In the genomic region with DNA sequence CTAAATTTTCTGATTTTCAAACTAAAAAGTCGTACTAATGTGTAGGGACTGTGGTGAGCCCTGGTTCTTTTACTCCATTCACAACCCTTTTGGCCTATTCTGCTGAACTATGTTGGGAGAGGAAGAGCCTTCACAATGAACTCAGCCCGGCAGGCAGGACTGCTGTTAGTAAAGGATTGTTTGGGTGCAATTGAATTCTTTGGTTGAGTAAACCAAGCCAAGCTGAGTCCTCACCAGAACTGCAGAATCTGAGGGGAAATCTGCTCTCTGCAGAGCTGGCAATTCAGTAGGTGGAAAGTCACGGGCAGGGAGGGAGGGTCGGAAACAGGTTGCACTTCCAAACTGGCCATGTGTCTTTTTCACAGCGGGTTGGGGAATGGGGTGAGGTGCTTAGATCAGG, we compare ENCODE assay signal across 26 mouse cellular contexts. TPM values are rescaled to one million over a fixed set of nuclear protein-coding genes. Genes with fewer than 3 reads are reported as not detected.
DNase-seq lines count a peak whose midpoint lies in the region; ATAC-seq and TF ChIP-seq lines count a peak whose summit lies in the region.
"Had no signal": no experiment of that assay in that cellular context is flagged by ENCODE, and none has a peak within 500 bp of the region (broad histone marks: within the 10 kb centered on the region; RNA-seq: fewer than 3 reads in every experiment).

No protein-coding gene starts in this region.

- 0 out of 2 replicates have a peak overlapping the region, but pooled peaks have one; percentile 20 for H3K27ac ChIP-seq in forebrain, embryonic 10.5 days
- no peak overlapping the region for H3K27ac ChIP-seq in forebrain, embryonic 11.5 days (ENCODE audit: low read depth, low read length)
- no peak overlapping the region for H3K27ac ChIP-seq in midbrain, postnatal 0 days (ENCODE audit: low read depth, low read length)
- H3K27ac ChIP-seq in midbrain, embryonic 11.5 days (ENCODE audit: low read depth, low read length), result no peak overlapping the region
- H3K27ac ChIP-seq in forebrain, embryonic 15.5 days (replicated peaks), result peak overlapping the region; percentile 68
- H3K27ac ChIP-seq: embryonic facial prominence, embryonic 15.5 days; limb, embryonic 15.5 days; liver, embryonic 15.5 days; lung, embryonic 15.5 days; neural tube, embryonic 12.5 days; stomach, embryonic 15.5 days had no signal

- no peak for ATAC-seq in forebrain, embryonic 11.5 days (replicated peaks; ENCODE audit: low FRiP score)
- no peak for ATAC-seq in midbrain, postnatal 0 days (ENCODE audit: low FRiP score)
- no peak for ATAC-seq in midbrain, embryonic 11.5 days (ENCODE audit: low FRiP score)
- no peak; the same call in 1 of the 2 replicates for ATAC-seq in forebrain, embryonic 15.5 days (replicated peaks)

- no peak for DNase-seq in forebrain, embryonic 10.5 days (ENCODE audit: extremely low spot score, low spot score)
- DNase-seq in forebrain, embryonic 11.5 days (ENCODE audit: low spot score), result no peak
- DNase-seq in midbrain, postnatal 0 days (ENCODE audit: low spot score), result peak; percentile 49
- no peak for DNase-seq in midbrain, embryonic 11.5 days (ENCODE audit: low spot score, missing footprints)
- DNase-seq in liver, result no peak
- no peak for DNase-seq in adrenal gland, postnatal 25 days
- DNase-seq: adrenal gland, postnatal 36 days; cerebellum, adult 11 months; cerebellum, adult 9-11 months; gastrocnemius, postnatal 14 days; heart, adult 18-20 months; heart, postnatal 10 days; kidney, adult 18-20 months; left cerebral cortex, postnatal 4 days; lung, postnatal 36 days; midbrain, embryonic 14.5 days; thymus, postnatal 36 days had no signal

- H3K4me2 ChIP-seq in forebrain, embryonic 11.5 days (ENCODE audit: low read depth, low read length, severe bottlenecking), result no peak overlapping the region
- no peak overlapping the region for H3K4me2 ChIP-seq in midbrain, postnatal 0 days (ENCODE audit: low read depth, low read length, poor library complexity, severe bottlenecking)
- H3K4me2 ChIP-seq in midbrain, embryonic 11.5 days, result no peak overlapping the region
- no peak overlapping the region for H3K4me2 ChIP-seq in forebrain, embryonic 15.5 days (replicated peaks)
- H3K4me2 ChIP-seq: embryonic facial prominence, embryonic 15.5 days; heart, embryonic 12.5 days; limb, embryonic 15.5 days; liver, embryonic 15.5 days; lung, embryonic 15.5 days; neural tube, embryonic 12.5 days; stomach, embryonic 15.5 days had no signal

- 36% methylated on average over 5 of the region's 5 CpGs for whole genome bisulfite sequencing in forebrain, embryonic 10.5 days
- 22% methylated on average over 5 of the region's 5 CpGs for WGBS in forebrain, embryonic 11.5 days
- 71% methylated on average over 5 of the region's 5 CpGs for WGBS in midbrain, postnatal 0 days
- 57% methylated on average over 5 of the region's 5 CpGs for WGBS in midbrain, embryonic 11.5 days
- 21% methylated on average over 5 of the region's 5 CpGs for WGBS in forebrain, embryonic 15.5 days

- no peak for TF ChIP-seq CTCF in midbrain, postnatal 0 days (IDR thresholded peaks at IDR 0.05)

- no peaks in the 10 kb centered on the region for H3K9me3 ChIP-seq in forebrain, embryonic 10.5 days
- no peaks in the 10 kb centered on the region for H3K9me3 ChIP-seq in forebrain, embryonic 11.5 days (ENCODE audit: control insufficient read depth, low read length)
- no peaks in the 10 kb centered on the region for H3K9me3 ChIP-seq in midbrain, postnatal 0 days (ENCODE audit: low read length)
- H3K9me3 ChIP-seq in midbrain, embryonic 11.5 days (ENCODE audit: control insufficient read depth, low read length), result no peaks in the 10 kb centered on the region
- no peaks in the 10 kb centered on the region for H3K9me3 ChIP-seq in forebrain, embryonic 15.5 days
- H3K9me3 ChIP-seq: embryonic facial prominence, embryonic 15.5 days; heart, embryonic 12.5 days; limb, embryonic 15.5 days; liver, embryonic 15.5 days; lung, embryonic 15.5 days; megakaryocyte, embryonic 14.5 days; neural tube, embryonic 12.5 days; stomach, embryonic 15.5 days had no signal

- H3K36me3 ChIP-seq in forebrain, embryonic 10.5 days (replicated peaks), result no peaks in the 10 kb centered on the region
- no peaks in the 10 kb centered on the region for H3K36me3 ChIP-seq in forebrain, embryonic 11.5 days (ENCODE audit: control insufficient read depth, insufficient read depth, low read length)
- no peaks in the 10 kb centered on the region for H3K36me3 ChIP-seq in midbrain, postnatal 0 days (ENCODE audit: insufficient read depth, low read length)
- no peaks in the 10 kb centered on the region for H3K36me3 ChIP-seq in midbrain, embryonic 11.5 days (ENCODE audit: control insufficient read depth, insufficient read depth, low read length)
- H3K36me3 ChIP-seq in forebrain, embryonic 15.5 days, result no peaks in the 10 kb centered on the region
- H3K36me3 ChIP-seq: embryonic facial prominence, embryonic 15.5 days; limb, embryonic 15.5 days; liver, embryonic 15.5 days; lung, embryonic 15.5 days; neural tube, embryonic 12.5 days; stomach, embryonic 15.5 days had no signal

- H3K4me1 ChIP-seq in forebrain, embryonic 10.5 days, result peaks cover 54% of the 10 kb centered on the region
- H3K4me1 ChIP-seq in forebrain, embryonic 11.5 days (replicated peaks; ENCODE audit: control insufficient read depth, insufficient read depth, low read length), result peaks cover 4% of the 10 kb centered on the region; the same call in 1 of the 2 replicates
- H3K4me1 ChIP-seq in midbrain, postnatal 0 days (ENCODE audit: insufficient read depth, low read length), result peaks cover 3% of the 10 kb centered on the region; the same call in 1 of the 2 replicates
- H3K4me1 ChIP-seq in midbrain, embryonic 11.5 days (ENCODE audit: control insufficient read depth, insufficient read depth, low read length), result peaks cover 10% of the 10 kb centered on the region
- peaks cover 35% of the 10 kb centered on the region for H3K4me1 ChIP-seq in forebrain, embryonic 15.5 days
- H3K4me1 ChIP-seq: embryonic facial prominence, embryonic 15.5 days; limb, embryonic 15.5 days; liver, embryonic 15.5 days; lung, embryonic 15.5 days; megakaryocyte, embryonic 14.5 days; stomach, embryonic 15.5 days had no signal

- H3K9ac ChIP-seq in forebrain, embryonic 11.5 days (ENCODE audit: low read length), result no peak overlapping the region
- H3K9ac ChIP-seq in midbrain, postnatal 0 days (replicated peaks; ENCODE audit: low read length, poor library complexity, severe bottlenecking), result no peak overlapping the region
- H3K9ac ChIP-seq in midbrain, embryonic 11.5 days (ENCODE audit: low read length), result no peak overlapping the region
- no peak overlapping the region for H3K9ac ChIP-seq in forebrain, embryonic 15.5 days (replicated peaks)
- H3K9ac ChIP-seq: embryonic facial prominence, embryonic 15.5 days; heart, embryonic 12.5 days; limb, embryonic 15.5 days; liver, embryonic 15.5 days; lung, embryonic 15.5 days; neural tube, embryonic 12.5 days; stomach, embryonic 15.5 days had no signal

- peaks cover 46% of the 10 kb centered on the region for H3K27me3 ChIP-seq in forebrain, embryonic 10.5 days (ENCODE audit: poor library complexity, severe bottlenecking)
- no peaks in the 10 kb centered on the region for H3K27me3 ChIP-seq in forebrain, embryonic 11.5 days (ENCODE audit: control insufficient read depth, insufficient read depth, low read length)
- no peaks in the 10 kb centered on the region for H3K27me3 ChIP-seq in midbrain, postnatal 0 days (ENCODE audit: insufficient read depth, low read length)
- H3K27me3 ChIP-seq in midbrain, embryonic 11.5 days (ENCODE audit: control insufficient read depth, insufficient read depth, low read length), result peaks cover 12% of the 10 kb centered on the region
- H3K27me3 ChIP-seq in forebrain, embryonic 15.5 days, result no peaks in the 10 kb centered on the region
- H3K27me3 ChIP-seq: embryonic facial prominence, embryonic 15.5 days; heart, embryonic 12.5 days; limb, embryonic 15.5 days; liver, embryonic 15.5 days; lung, embryonic 15.5 days; neural tube, embryonic 12.5 days; stomach, embryonic 15.5 days had no signal

- no peak overlapping the region for H3K4me3 ChIP-seq in forebrain, embryonic 10.5 days
- H3K4me3 ChIP-seq in forebrain, embryonic 11.5 days (ENCODE audit: low read depth, low read length), result no peak overlapping the region
- no peak overlapping the region for H3K4me3 ChIP-seq in midbrain, postnatal 0 days (ENCODE audit: low read depth, low read length)
- no peak overlapping the region for H3K4me3 ChIP-seq in midbrain, embryonic 11.5 days (ENCODE audit: low read depth, low read length)
- no peak overlapping the region for H3K4me3 ChIP-seq in forebrain, embryonic 15.5 days
- H3K4me3 ChIP-seq: embryonic facial prominence, embryonic 15.5 days; heart, embryonic 12.5 days; limb, embryonic 15.5 days; liver, embryonic 15.5 days; lung, embryonic 15.5 days; megakaryocyte, embryonic 14.5 days; neural tube, embryonic 12.5 days; stomach, embryonic 15.5 days had no signal

RNA-seq across cellular contexts. Expression of a gene that starts 39.3 kb away (rescaled TPM):
- polyA plus RNA-seq in forebrain, embryonic 10.5 days (2016; fragmentation: Nextera tagmentation; extraction: Ambion mirVana), result 7.0 and 7.3 TPM in 2 replicates
- polyA plus RNA-seq in forebrain, embryonic 11.5 days (2014; fragmentation: Nextera tagmentation; extraction: Ambion mirVana), result 6.4 and 8.3 TPM in 2 replicates
- 17.5 and 21.9 TPM in 2 replicates for total RNA-seq in midbrain, postnatal 0 days (2014; rRNA removed)
- 11.7 and 13.1 TPM in 2 replicates for polyA plus RNA-seq in midbrain, postnatal 0 days (2015; fragmentation: Nextera tagmentation; extraction: Ambion mirVana)
- 9.9 and 11.4 TPM in 2 replicates for polyA plus RNA-seq in midbrain, embryonic 11.5 days (2014; fragmentation: Nextera tagmentation; extraction: Ambion mirVana)
- 13.9 and 16.8 TPM in 2 replicates for polyA plus RNA-seq in forebrain, embryonic 15.5 days (2015; fragmentation: Nextera tagmentation; extraction: Ambion mirVana)
- total RNA-seq in adrenal gland, postnatal 25 days (2021), result 4.6 and 6.2 TPM in 2 replicates

Comparison
In these comparisons a context has a peak if more than half of its experiments do, and no peak if none do; other contexts are left out.
1. H3K27ac ChIP-seq: peak in forebrain, embryonic 10.5 days (single experiment) and forebrain, embryonic 15.5 days (single experiment); none in forebrain, embryonic 11.5 days (single experiment), midbrain, postnatal 0 days (single experiment) and midbrain, embryonic 11.5 days (single experiment).